Mouse (Mus musculus) bone marrow, adult 2 months (tissue): ENCODE measurements around the gene Ehd4. TPM values are rescaled to one million over a fixed set of nuclear protein-coding genes. Genes with fewer than 3 reads are reported as not detected.
A peak's percentile ranks its signal among the peaks of the same experiment; 100 is the strongest.

Source experiments
- H3K27ac ChIP-seq: fragments of 200-500 bp; 2 replicates; pipeline ENCODE4 v1.5.1; 2012; ENCODE audit warnings: low read depth, mild to moderate bottlenecking, control low read depth, inconsistent platforms, low read length; ENCODE audit not compliant: control insufficient read depth, poor library complexity, insufficient read depth
- H3K4me1 ChIP-seq: fragments of 200-500 bp; 2 replicates; pipeline ENCODE4 v1.6.1; 2011; ENCODE audit warnings: low read length; ENCODE audit not compliant: control insufficient read depth, insufficient read depth
- H3K4me3 ChIP-seq: fragments of 200-500 bp; replicated peaks from 2 replicates; pipeline ENCODE3; 2011; ENCODE audit warnings: mild to moderate bottlenecking, low read depth, low read length, control low read depth; ENCODE audit not compliant: control insufficient read depth
- CTCF ChIP-seq: fragments of 200-500 bp; IDR thresholded peaks from 2 replicates; pipeline ENCODE4 v1.5.1; 2011; ENCODE audit warnings: low read length, control low read depth; ENCODE audit not compliant: control insufficient read depth, insufficient read depth
- POLR2A ChIP-seq: fragments of 200-500 bp; IDR thresholded peaks from 2 replicates; pipeline ENCODE4 v1.6.1; 2011; ENCODE audit warnings: low read depth, mild to moderate bottlenecking, control low read depth, low read length, borderline replicate concordance; ENCODE audit not compliant: control insufficient read depth
- WGBS: fragments of 180-500 bp; shearing (Covaris S2); methylation state at CpG from one replicate; pipeline ENCODE4 v1.1.7; 2018; 5-methylcytosine and 5-hydroxymethylcytosine counted together
- polyA plus RNA-seq: library from polyadenylated mRNA; stranded (reverse); fragments of >200 nt; gene quantifications from 2 replicates; pipeline ENCODE4 v1.2.4, GENCODE M21; 2011; ENCODE audit warnings: low replicate concordance; ENCODE audit not compliant: missing spikeins, insufficient read depth, insufficient read length

The Ehd4 gene
- polyA plus RNA-seq, 1 experiment: 23.7 TPM

DNA sequence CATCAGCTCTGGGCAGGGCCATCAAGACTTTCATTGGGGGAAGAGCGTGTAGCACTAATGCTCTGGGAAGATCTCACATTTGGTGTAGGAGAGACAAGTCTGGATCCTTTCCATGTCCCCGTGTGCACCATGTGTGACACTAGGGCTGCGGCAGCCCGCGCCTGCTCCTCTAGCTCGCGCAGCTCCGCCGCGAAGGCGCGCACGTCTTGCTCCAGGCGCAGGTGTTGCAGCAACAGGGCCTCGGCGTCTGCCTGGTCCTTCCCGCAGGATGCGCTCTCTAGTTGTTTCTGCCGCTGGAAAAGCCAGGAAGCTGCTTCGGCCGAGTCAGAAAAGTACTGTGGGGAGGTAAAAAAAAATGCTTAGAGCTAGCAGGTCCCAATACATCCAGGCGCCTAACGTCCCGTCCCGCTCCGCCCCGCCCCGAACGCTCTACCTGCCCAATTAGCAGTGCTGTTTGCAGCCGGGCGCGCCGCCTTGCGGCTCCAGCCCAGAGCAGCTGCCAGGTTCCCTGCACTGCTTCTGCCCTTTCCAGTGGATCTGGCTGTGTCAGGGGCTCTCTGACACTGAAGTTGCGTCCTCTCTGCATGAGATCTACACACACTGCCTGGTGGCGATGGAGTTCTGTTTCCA lies 78.2 kb downstream of the Ehd4 start:
- H3K4me1 ChIP-seq: no peaks in the 10 kb centered on the region
- TF ChIP-seq CTCF (peak; percentile 24; the same call in 1 of the 2 replicates), POLR2A (no peak)
- no peak overlapping the region for H3K27ac ChIP-seq
- WGBS: 3% methylated on average over 36 of the region's 36 CpGs
- H3K4me3 ChIP-seq: no peak overlapping the region

DNA sequence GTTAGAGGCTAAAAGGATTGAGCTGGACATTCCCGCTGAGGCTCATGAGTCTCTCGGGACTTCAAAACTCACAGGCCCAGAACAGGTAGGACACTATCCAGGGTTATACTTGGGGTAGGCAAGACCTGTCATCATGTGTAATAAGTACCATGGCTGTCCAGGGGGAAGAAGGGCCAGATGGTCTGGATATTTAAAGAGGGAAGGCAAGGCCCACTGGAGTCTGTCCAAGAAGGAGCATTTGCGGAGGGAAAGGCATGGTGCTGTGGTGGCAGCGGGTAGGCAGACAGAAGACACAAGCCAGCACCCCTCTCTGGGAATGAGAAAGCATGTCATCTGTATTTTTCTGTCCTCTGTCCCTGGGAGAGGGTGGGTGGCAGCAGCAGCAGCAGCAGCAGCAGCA lies 80.3 kb downstream of the Ehd4 start:
- H3K4me3 ChIP-seq: no peak overlapping the region
- WGBS: 94% methylated on average over 4 of the region's 4 CpGs
- H3K27ac ChIP-seq: no peak overlapping the region
- TF ChIP-seq POLR2A (no peak), CTCF (no peak)
- no peaks in the 10 kb centered on the region for H3K4me1 ChIP-seq

DNA sequence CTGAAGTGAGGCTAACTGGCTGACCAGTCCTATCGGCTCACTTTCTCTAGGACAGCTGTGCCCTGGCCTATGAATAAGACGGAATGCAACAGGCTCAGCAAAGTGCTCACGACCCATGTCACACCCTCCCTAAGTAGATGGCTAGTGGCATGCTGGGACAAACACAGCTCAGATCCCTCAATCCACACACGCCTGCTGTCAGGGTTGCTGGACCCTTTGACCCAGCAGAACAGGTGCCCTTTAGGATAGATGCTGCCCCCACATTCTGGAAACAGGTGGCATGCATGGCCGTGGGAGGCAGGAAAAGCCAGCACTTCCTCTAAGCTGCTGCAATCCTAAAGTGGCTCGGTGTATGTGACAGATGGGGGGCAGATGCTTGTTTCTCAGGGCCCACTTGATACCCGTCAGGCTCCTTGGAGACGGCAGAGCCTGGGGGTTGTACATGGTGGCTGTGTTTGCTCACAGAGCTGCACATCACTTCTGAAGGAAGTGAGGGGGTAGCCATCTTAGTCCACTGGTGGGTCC lies 84.9 kb downstream of the Ehd4 start:
- Histone ChIP-seq H3K4me1 (no peaks in the 10 kb centered on the region), H3K27ac (no peak overlapping the region), H3K4me3 (no peak overlapping the region)
- 59% methylated on average over 8 of the region's 8 CpGs for WGBS
- TF ChIP-seq CTCF: no peak

DNA sequence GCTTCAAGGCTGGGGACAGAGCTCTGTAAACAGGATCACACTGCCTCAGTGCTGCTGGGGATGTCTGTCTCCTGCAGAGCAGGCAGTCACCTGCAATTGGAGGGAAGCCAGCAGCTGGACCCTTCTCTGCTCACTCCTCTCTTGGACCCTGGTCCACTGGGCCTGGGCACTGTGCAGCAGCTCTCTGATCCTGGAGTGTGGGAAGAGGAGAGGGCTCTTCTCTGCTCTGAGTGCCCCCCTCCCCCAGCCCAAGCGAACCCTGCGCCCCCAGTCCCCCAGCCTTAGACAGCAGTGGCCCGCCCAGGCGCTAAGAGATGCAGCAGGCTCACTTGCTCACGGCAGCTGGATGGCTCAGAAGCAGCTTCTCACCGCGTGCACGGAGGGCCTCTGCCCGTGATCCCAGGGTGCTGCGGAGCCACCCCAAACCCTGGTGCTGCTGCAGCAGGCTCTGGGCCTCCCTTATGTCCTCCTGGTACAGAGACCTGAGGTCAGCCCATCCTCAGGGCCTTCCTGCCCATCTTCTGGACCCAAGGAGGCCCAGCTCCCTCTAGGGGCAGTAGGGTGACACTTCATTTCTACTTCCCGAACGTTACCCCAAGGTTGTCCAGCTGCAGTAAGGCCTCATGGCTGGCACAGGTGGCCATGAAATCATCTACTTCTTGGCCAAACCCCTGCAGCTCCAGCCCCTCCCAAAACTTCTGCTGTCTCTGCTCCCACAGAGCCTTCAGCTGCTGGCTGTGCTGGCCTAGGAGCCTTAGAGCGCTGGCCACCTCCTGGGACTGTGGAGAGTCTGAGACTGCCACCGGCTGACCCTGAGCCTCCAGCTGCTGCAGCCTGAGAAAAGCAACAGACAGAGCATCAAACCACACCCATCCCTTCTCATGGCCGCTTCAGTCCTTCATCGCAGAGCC lies 85.6 kb downstream of the Ehd4 start:
- 59% methylated on average over 16 of the region's 16 CpGs for WGBS
- Histone ChIP-seq H3K27ac (no peak overlapping the region), H3K4me3 (no peak overlapping the region), H3K4me1 (no peaks in the 10 kb centered on the region)
- TF ChIP-seq POLR2A (no peak), CTCF (peak; percentile 60)

DNA sequence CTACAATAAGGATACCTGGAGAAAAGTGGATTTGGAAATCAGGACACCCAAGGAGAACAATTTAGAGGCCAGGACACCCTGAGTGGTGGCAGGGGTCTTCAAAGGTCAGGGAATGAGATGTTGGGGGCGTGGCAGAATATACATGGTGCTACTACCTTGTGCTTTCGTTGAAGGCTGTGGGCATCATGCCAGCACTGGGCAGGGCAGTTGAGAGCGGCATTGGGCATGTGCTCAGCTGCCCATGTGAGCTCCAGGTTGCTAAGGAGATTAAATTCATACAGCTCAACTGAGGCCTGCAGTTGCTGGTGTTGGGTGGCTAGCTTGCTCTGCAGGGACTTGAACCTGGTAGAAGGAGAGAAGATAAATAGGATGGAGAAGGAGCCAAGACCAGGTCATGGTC lies 88.2 kb downstream of the Ehd4 start:
- TF ChIP-seq CTCF (no peak), POLR2A (no peak)
- no peak overlapping the region for H3K4me3 ChIP-seq
- WGBS: 70% methylated on average over 3 of the region's 3 CpGs

DNA sequence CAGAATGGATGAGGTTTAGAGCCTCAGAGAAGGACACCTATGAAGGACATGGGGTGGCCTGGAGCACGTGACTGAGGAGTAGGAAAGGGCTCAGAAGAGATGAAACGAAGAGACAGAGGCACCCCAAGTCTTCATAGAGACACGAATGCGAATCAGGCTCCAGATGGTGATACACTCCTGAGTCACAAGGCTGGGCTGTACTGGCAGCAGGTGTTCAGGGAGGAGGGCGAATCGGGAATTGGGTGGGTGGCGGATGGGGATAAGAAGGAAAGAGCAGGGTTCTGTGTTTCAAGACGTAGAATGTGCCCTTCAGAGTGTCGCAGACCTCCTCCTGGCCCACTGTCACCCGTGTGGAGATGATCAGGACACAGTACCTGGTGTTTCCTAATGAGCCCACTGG lies 89.2 kb downstream of the Ehd4 start:
- H3K4me1 ChIP-seq: no peaks in the 10 kb centered on the region
- H3K4me3 ChIP-seq: no peak overlapping the region
- no peak overlapping the region for H3K27ac ChIP-seq
- TF ChIP-seq CTCF (no peak), POLR2A (no peak)
- WGBS: 84% methylated on average over 10 of the region's 10 CpGs

More for the DNA sequence above, 88.2 kb downstream of the Ehd4 start:
- Histone ChIP-seq H3K4me1 (no peaks in the 10 kb centered on the region), H3K27ac (no peak overlapping the region)

DNA sequence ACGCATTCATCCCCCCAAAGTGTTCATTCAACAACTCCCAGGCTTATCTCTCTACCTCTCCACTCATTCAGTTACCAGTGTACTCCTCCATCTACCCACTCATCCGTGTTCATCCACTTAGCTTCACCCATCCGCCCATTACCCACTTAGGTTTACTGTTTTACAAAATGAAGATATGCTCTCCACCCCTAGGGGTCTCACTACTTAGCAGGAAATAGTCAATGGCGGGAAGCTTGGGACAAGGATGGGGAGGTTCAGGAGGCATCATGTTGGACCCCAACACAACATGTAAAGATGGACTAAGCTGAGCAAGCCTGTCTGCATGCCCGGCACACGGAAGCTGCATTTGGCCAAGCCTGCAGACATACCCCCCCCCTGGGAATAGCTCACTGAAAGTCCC lies 89.8 kb downstream of the Ehd4 start:
- Histone ChIP-seq H3K27ac (no peak overlapping the region), H3K4me3 (no peak overlapping the region), H3K4me1 (no peaks in the 10 kb centered on the region)
- TF ChIP-seq CTCF: no peak
- TF ChIP-seq POLR2A: no peak
- WGBS: 72% methylated on average over 6 of the region's 6 CpGs

DNA sequence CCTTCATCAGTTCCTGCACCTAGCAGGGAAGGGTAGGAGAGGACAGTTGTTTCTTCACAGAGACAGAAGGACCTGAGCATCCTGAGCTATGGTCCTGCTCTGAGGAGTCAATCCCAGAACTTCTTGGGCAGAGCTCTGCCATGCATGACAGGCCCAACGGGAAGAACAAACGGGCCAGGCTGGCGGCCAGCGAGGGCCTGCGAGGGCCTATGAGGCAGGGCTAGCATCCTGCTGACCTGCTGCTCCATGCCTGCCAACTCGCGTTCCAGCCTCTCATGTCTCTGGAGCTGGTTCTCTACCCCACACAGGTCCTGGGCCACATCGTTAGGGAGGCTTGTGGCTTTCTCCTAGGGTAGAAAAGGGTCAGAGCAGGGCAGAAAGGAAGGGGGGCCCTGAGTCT lies 92.2 kb downstream of the Ehd4 start:
- TF ChIP-seq CTCF: no peak
- TF ChIP-seq POLR2A: no peak
- 87% methylated on average over 8 of the region's 8 CpGs for WGBS
- Histone ChIP-seq H3K27ac (no peak overlapping the region), H3K4me1 (no peaks in the 10 kb centered on the region), H3K4me3 (no peak overlapping the region)

DNA sequence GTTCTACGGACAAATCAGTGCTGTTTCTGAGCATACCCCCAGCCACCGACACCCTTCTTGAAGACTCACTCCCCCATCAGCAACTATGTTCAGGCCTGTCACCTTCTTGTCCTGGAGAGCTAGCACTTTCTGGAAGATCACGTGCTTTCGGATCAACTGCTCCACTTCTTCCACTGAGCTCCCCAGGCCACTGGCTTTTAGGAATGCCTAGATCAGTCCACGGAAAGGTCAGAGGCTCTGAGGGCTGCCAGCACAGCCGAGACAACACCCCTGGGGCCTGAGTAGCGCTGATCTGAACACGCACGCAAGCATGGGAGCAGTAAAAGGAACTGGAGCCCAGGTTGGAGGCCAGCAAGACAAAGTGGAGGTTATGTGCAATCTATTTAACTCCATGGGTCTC lies 93.8 kb downstream of the Ehd4 start:
- no peaks in the 10 kb centered on the region for H3K4me1 ChIP-seq
- H3K27ac ChIP-seq: no peak overlapping the region
- TF ChIP-seq POLR2A: no peak
- no peak for TF ChIP-seq CTCF
- no peak overlapping the region for H3K4me3 ChIP-seq
- WGBS: 89% methylated on average over 9 of the region's 9 CpGs
